Mouse (Mus musculus) limb, embryonic 12.5 days (tissue): ENCODE data around the gene Ell. TPM values are rescaled to one million over a fixed set of nuclear protein-coding genes. Genes with fewer than 3 reads are reported as not detected.
A peak's percentile ranks its signal among the peaks of the same experiment; 100 is the strongest.

Source experiments
- ATAC-seq: fragments of 200-750 bp; cut with Nextera tagmentation; 2 replicates; pipeline ENCODE4 v1.8.0; 2017; ENCODE audit warnings: low read depth, moderate TSS enrichment; ENCODE audit not compliant: insufficient number of reproducible peaks, insufficient read depth, low FRiP score, low TSS enrichment
- H3K27ac ChIP-seq: fragments of 300-500 bp; sonication (generic); 2 replicates; pipeline ENCODE4 v1.5.1; 2016; ENCODE audit warnings: mild to moderate bottlenecking, moderate library complexity
- H3K27me3 ChIP-seq: fragments of 300-500 bp; sonication (generic); 2 replicates; pipeline ENCODE4 v1.6.1; 2016; ENCODE audit warnings: mild to moderate bottlenecking, moderate library complexity
- H3K36me3 ChIP-seq: fragments of 300-500 bp; sonication (generic); 2 replicates; pipeline ENCODE4 v1.6.1; 2016; ENCODE audit warnings: mild to moderate bottlenecking, moderate library complexity
- H3K4me1 ChIP-seq: fragments of 300-500 bp; sonication (generic); replicated peaks from 2 replicates; pipeline ENCODE4 v1.6.1; 2016
- H3K4me2 ChIP-seq: fragments of 300-500 bp; sonication (generic); 2 replicates; pipeline ENCODE4 v1.6.1; 2016; ENCODE audit warnings: mild to moderate bottlenecking, moderate library complexity
- H3K4me3 ChIP-seq: fragments of 300-500 bp; sonication (generic); replicated peaks from 2 replicates; pipeline ENCODE4 v1.5.1; 2016; ENCODE audit warnings: mild to moderate bottlenecking
- H3K9ac ChIP-seq: fragments of 300-500 bp; sonication (generic); replicated peaks from 2 replicates; pipeline ENCODE4 v1.6.1; 2016; ENCODE audit warnings: mild to moderate bottlenecking, moderate library complexity
- H3K9me3 ChIP-seq: fragments of 300-500 bp; sonication (generic); 2 replicates; pipeline ENCODE4 v1.6.1; 2016; ENCODE audit warnings: mild to moderate bottlenecking, moderate library complexity
- WGBS: fragments of 180-500 bp; shearing (Covaris S2); methylation state at CpG from one replicate; pipeline ENCODE4 v1.1.7; 2016; 5-methylcytosine and 5-hydroxymethylcytosine counted together
- polyA plus RNA-seq: library from polyadenylated mRNA; unstranded; fragments of >200 nt; fragmentation: Nextera tagmentation; extraction: Ambion mirVana; gene quantifications from 2 replicates; pipeline ENCODE4 v1.2.1, GENCODE M21; 2016

Gene Ell
- polyA plus RNA-seq = 18.7 and 21.2 TPM in 2 replicates

GRCm38 (mm10) chr8:70539077-70539813 is at the start of gene Ell:
Gene Ell, plus strand, starts transcription at chr8:70539457.
- peak within 1 kb of the TSS; percentile 89 for H3K27ac ChIP-seq
- peak within 1 kb of the TSS; percentile 84 for H3K9ac ChIP-seq
- peaks cover 27% of the 10 kb centered on the region for H3K4me1 ChIP-seq
- ATAC-seq = peak; percentile 90
- H3K4me2 ChIP-seq = peak within 1 kb of the TSS; percentile 84
- H3K27me3 ChIP-seq = no peaks in the 10 kb centered on the region
- WGBS = under 1% methylated on average over 58 of the region's 58 CpGs
- peak within 1 kb of the TSS; percentile 74 for H3K4me3 ChIP-seq
- H3K9me3 ChIP-seq = no peaks in the 10 kb centered on the region
- peaks cover 37% of the 10 kb centered on the region for H3K36me3 ChIP-seq

- Histone ChIP-seq H3K4me1 (peaks cover 87% of the 10 kb centered on the region), H3K9ac (peak overlapping the region; percentile 42), H3K27me3 (peaks cover 95% of the 10 kb centered on the region), H3K4me3 (peak overlapping the region; percentile 33), H3K27ac (peak overlapping the region; percentile 70), H3K4me2 (peak overlapping the region; percentile 93), H3K36me3 (no peaks in the 10 kb centered on the region), H3K9me3 (no peaks in the 10 kb centered on the region)
- 2% methylated on average over 37 of the region's 41 CpGs for WGBS
- ATAC-seq = no peak
These were observed 49.7 kb upstream of the Ell start for GRCm38 (mm10) chr8:70489576-70489975.

GRCm38 (mm10) chr8:70490061-70490879 is 49.0 kb upstream of the Ell start:
- H3K4me3 ChIP-seq = 0 out of 2 replicates have a peak overlapping the region, but pooled peaks have one; percentile 65
- peaks cover 94% of the 10 kb centered on the region for H3K4me1 ChIP-seq
- H3K27me3 ChIP-seq = peaks cover 98% of the 10 kb centered on the region
- peak overlapping the region; percentile 70 for H3K27ac ChIP-seq
- peak overlapping the region; percentile 93 for H3K4me2 ChIP-seq
- no peaks in the 10 kb centered on the region for H3K9me3 ChIP-seq
- ATAC-seq = no peak
- no peak overlapping the region for H3K9ac ChIP-seq
- 14% methylated on average over 10 of the region's 10 CpGs for WGBS
- no peaks in the 10 kb centered on the region for H3K36me3 ChIP-seq

GRCm38 (mm10) chr8:70490880-70491495 is 48.3 kb upstream of the Ell start:
- Histone ChIP-seq H3K36me3 (no peaks in the 10 kb centered on the region), H3K9ac (0 out of 2 replicates have a peak overlapping the region, but pooled peaks have one; percentile 6), H3K4me2 (peak overlapping the region; percentile 93), H3K4me3 (peak overlapping the region; percentile 65), H3K27me3 (peaks cover 98% of the 10 kb centered on the region), H3K27ac (peak overlapping the region; percentile 70), H3K9me3 (no peaks in the 10 kb centered on the region), H3K4me1 (peaks cover 98% of the 10 kb centered on the region)
- 5% methylated on average over 20 of the region's 20 CpGs for WGBS
- no peak for ATAC-seq

- peaks cover 84% of the 10 kb centered on the region for H3K4me1 ChIP-seq
- no peak for ATAC-seq
- peak within 1 kb of the TSS; percentile 83 for H3K27ac ChIP-seq
These were observed 46.3 kb upstream of the Ell start, which contains the start of gene Crlf1 for GRCm38 (mm10) chr8:70492664-70493640. Gene Crlf1, plus strand, starts transcription at chr8:70493158.

GRCm38 (mm10) chr8:70493692-70494415 is 45.4 kb upstream of the Ell start:
- Histone ChIP-seq H3K4me2 (peak overlapping the region; percentile 93), H3K27ac (peak overlapping the region; percentile 83), H3K4me1 (peaks cover 75% of the 10 kb centered on the region), H3K27me3 (peaks cover 94% of the 10 kb centered on the region), H3K9ac (peak overlapping the region; percentile 78), H3K4me3 (peak overlapping the region; percentile 65), H3K9me3 (no peaks in the 10 kb centered on the region), H3K36me3 (no peaks in the 10 kb centered on the region)
- WGBS = 2% methylated on average over 41 of the region's 47 CpGs
- ATAC-seq = no peak

More at GRCm38 (mm10) chr8:70492664-70493640, 46.3 kb upstream of the Ell start, which contains the start of gene Crlf1:
- peaks cover 96% of the 10 kb centered on the region for H3K27me3 ChIP-seq
- H3K9ac ChIP-seq = peak within 1 kb of the TSS; percentile 78
- H3K4me3 ChIP-seq = peak within 1 kb of the TSS; percentile 65
- peak within 1 kb of the TSS; percentile 93 for H3K4me2 ChIP-seq
- H3K9me3 ChIP-seq = no peaks in the 10 kb centered on the region
- under 1% methylated on average over 87 of the region's 93 CpGs for WGBS
- no peaks in the 10 kb centered on the region for H3K36me3 ChIP-seq

GRCm38 (mm10) chr8:70494416-70494945 is 44.8 kb upstream of the Ell start:
- peak; percentile 16; the same call in 1 of the 2 replicates for ATAC-seq
- Histone ChIP-seq H3K27me3 (peaks cover 94% of the 10 kb centered on the region), H3K27ac (peak overlapping the region; percentile 83), H3K4me2 (peak overlapping the region; percentile 93), H3K36me3 (no peaks in the 10 kb centered on the region), H3K9ac (peak overlapping the region; percentile 78), H3K4me1 (peaks cover 72% of the 10 kb centered on the region), H3K9me3 (no peaks in the 10 kb centered on the region), H3K4me3 (peak overlapping the region; percentile 65)
- WGBS = 1% methylated on average over 27 of the region's 28 CpGs

- H3K36me3 ChIP-seq = no peaks in the 10 kb centered on the region
These were observed 44.1 kb upstream of the Ell start for GRCm38 (mm10) chr8:70495001-70495770.

GRCm38 (mm10) chr8:70495771-70496062 is 43.5 kb upstream of the Ell start:
- peaks cover 94% of the 10 kb centered on the region for H3K27me3 ChIP-seq
- peak overlapping the region; percentile 93 for H3K4me2 ChIP-seq
- H3K27ac ChIP-seq = peak overlapping the region; percentile 83
- no peaks in the 10 kb centered on the region for H3K9me3 ChIP-seq
- 5% methylated on average over 12 of the region's 12 CpGs for WGBS
- ATAC-seq = no peak
- H3K4me1 ChIP-seq = peaks cover 72% of the 10 kb centered on the region
- H3K9ac ChIP-seq = peak overlapping the region; percentile 78
- H3K36me3 ChIP-seq = no peaks in the 10 kb centered on the region
- H3K4me3 ChIP-seq = peak overlapping the region; percentile 65

More at GRCm38 (mm10) chr8:70495001-70495770, 44.1 kb upstream of the Ell start:
- H3K4me1 ChIP-seq = peaks cover 72% of the 10 kb centered on the region
- WGBS = under 1% methylated on average over 21 of the region's 21 CpGs
- H3K27me3 ChIP-seq = peaks cover 94% of the 10 kb centered on the region
- peak overlapping the region; percentile 83 for H3K27ac ChIP-seq
- peak overlapping the region; percentile 65 for H3K4me3 ChIP-seq
- no peaks in the 10 kb centered on the region for H3K9me3 ChIP-seq
- peak overlapping the region; percentile 78 for H3K9ac ChIP-seq
- ATAC-seq = 0 out of 2 replicates have a peak, but pooled peaks have one; percentile 8
- H3K4me2 ChIP-seq = peak overlapping the region; percentile 93
